Mouse (Mus musculus) embryonic facial prominence, embryonic 10.5 days (tissue): ENCODE results near the gene H2-Oa. TPM values are rescaled to one million over a fixed set of nuclear protein-coding genes. Genes with fewer than 3 reads are reported as not detected.

Source experiments
- DNase-seq: peaks from one replicate; pipeline ENCODE4 v3.0.0-alpha.2; 2017; ENCODE audit warnings: low spot score
- H3K27ac ChIP-seq: fragments of 300-500 bp; sonication (generic); replicated peaks from 2 replicates; pipeline ENCODE4 v1.5.1; 2016; ENCODE audit warnings: mild to moderate bottlenecking
- H3K27me3 ChIP-seq: fragments of 300-500 bp; sonication (generic); replicated peaks from 2 replicates; pipeline ENCODE4 v1.6.1; 2016; ENCODE audit warnings: low read depth, mild to moderate bottlenecking; ENCODE audit not compliant: poor library complexity, severe bottlenecking
- H3K36me3 ChIP-seq: fragments of 300-500 bp; sonication (generic); replicated peaks from 2 replicates; pipeline ENCODE4 v1.6.1; 2016; ENCODE audit warnings: mild to moderate bottlenecking, moderate library complexity
- H3K4me1 ChIP-seq: fragments of 300-500 bp; sonication (generic); 2 replicates; pipeline ENCODE4 v1.6.1; 2016
- H3K4me3 ChIP-seq: fragments of 300-500 bp; sonication (generic); 2 replicates; pipeline ENCODE4 v1.5.1; 2016; ENCODE audit warnings: mild to moderate bottlenecking, moderate library complexity
- H3K9me3 ChIP-seq: fragments of 300-500 bp; sonication (generic); 2 replicates; pipeline ENCODE4 v1.6.1; 2016; ENCODE audit warnings: mild to moderate bottlenecking
- WGBS: fragments of 180-500 bp; shearing (Covaris S2); methylation state at CpG from one replicate; pipeline ENCODE4 v1.1.7; 2016; 5-methylcytosine and 5-hydroxymethylcytosine counted together
- polyA plus RNA-seq: library from polyadenylated mRNA; unstranded; fragments of >200 nt; fragmentation: Nextera tagmentation; extraction: Ambion mirVana; gene quantifications from 2 replicates; pipeline ENCODE4 v1.2.1, GENCODE M21; 2016

The H2-Oa gene
- 0.31 and 0.69 TPM in 2 replicates for polyA plus RNA-seq

GRCm38 (mm10) chr17:34092197-34092875, at the start of gene H2-Oa:
Gene H2-Oa, plus strand, starts transcription at chr17:34092340.
- Histone ChIP-seq H3K9me3 (peaks cover 6% of the 10 kb centered on the region; the same call in 1 of the 2 replicates), H3K36me3 (no peaks in the 10 kb centered on the region), H3K27me3 (no peaks in the 10 kb centered on the region; the same call in 1 of the 2 replicates), H3K4me1 (peaks cover 18% of the 10 kb centered on the region), H3K27ac (no peak within 1 kb of the TSS; the same call in 1 of the 2 replicates), H3K4me3 (no peak within 1 kb of the TSS)
- WGBS: 35% methylated on average over 11 of the region's 11 CpGs
- no peak for DNase-seq

GRCm38 (mm10) chr17:34045941-34046340, 46.2 kb upstream of the H2-Oa start:
- Histone ChIP-seq H3K27me3 (peaks cover 18% of the 10 kb centered on the region), H3K4me1 (peaks cover 10% of the 10 kb centered on the region), H3K4me3 (no peak overlapping the region), H3K9me3 (peaks cover 11% of the 10 kb centered on the region), H3K36me3 (peaks cover 4% of the 10 kb centered on the region; the same call in 1 of the 2 replicates), H3K27ac (no peak overlapping the region)
- DNase-seq: no peak
- WGBS: 82% methylated on average over 14 of the region's 14 CpGs

- H3K36me3 ChIP-seq: peaks cover 4% of the 10 kb centered on the region; the same call in 1 of the 2 replicates
- H3K27me3 ChIP-seq: peaks cover 3% of the 10 kb centered on the region; the same call in 1 of the 2 replicates
- no peak overlapping the region for H3K4me3 ChIP-seq
- H3K4me1 ChIP-seq: peaks cover 2% of the 10 kb centered on the region; the same call in 1 of the 2 replicates
- 94% methylated on average over 5 of the region's 5 CpGs for WGBS
- no peak overlapping the region for H3K27ac ChIP-seq
- DNase-seq: no peak
- peaks cover 11% of the 10 kb centered on the region for H3K9me3 ChIP-seq
These were observed 44.6 kb upstream of the H2-Oa start for GRCm38 (mm10) chr17:34047404-34048050.

GRCm38 (mm10) chr17:34057224-34057623, 34.9 kb upstream of the H2-Oa start:
- WGBS: 80% methylated on average over 7 of the region's 7 CpGs
- Histone ChIP-seq H3K27ac (no peak overlapping the region), H3K27me3 (no peaks in the 10 kb centered on the region), H3K36me3 (no peaks in the 10 kb centered on the region; the same call in 1 of the 2 replicates), H3K9me3 (no peaks in the 10 kb centered on the region), H3K4me3 (no peak overlapping the region), H3K4me1 (peaks cover 19% of the 10 kb centered on the region; the same call in 1 of the 2 replicates)
- DNase-seq: no peak

- no peak for DNase-seq
- no peaks in the 10 kb centered on the region for H3K36me3 ChIP-seq
- no peak overlapping the region for H3K4me3 ChIP-seq
- 64% methylated on average over 3 of the region's 3 CpGs for WGBS
- no peaks in the 10 kb centered on the region for H3K27me3 ChIP-seq
- no peaks in the 10 kb centered on the region for H3K9me3 ChIP-seq
- H3K4me1 ChIP-seq: no peaks in the 10 kb centered on the region
- no peak overlapping the region for H3K27ac ChIP-seq
These were observed 23.3 kb upstream of the H2-Oa start for GRCm38 (mm10) chr17:34068864-34069263.

- Histone ChIP-seq H3K4me3 (no peak overlapping the region), H3K4me1 (0 out of 2 replicates have a peak, but pooled peaks cover 2% of the 10 kb centered on the region), H3K27me3 (peaks cover 17% of the 10 kb centered on the region), H3K9me3 (no peaks in the 10 kb centered on the region), H3K27ac (no peak overlapping the region), H3K36me3 (no peaks in the 10 kb centered on the region)
- 73% methylated on average over 5 of the region's 5 CpGs for WGBS
- DNase-seq: no peak
These were observed 20.0 kb upstream of the H2-Oa start for GRCm38 (mm10) chr17:34072091-34072490.

- H3K27me3 ChIP-seq: peaks cover 22% of the 10 kb centered on the region
- no peak overlapping the region for H3K27ac ChIP-seq
- 0 out of 2 replicates have a peak, but pooled peaks cover 2% of the 10 kb centered on the region for H3K4me1 ChIP-seq
- H3K9me3 ChIP-seq: no peaks in the 10 kb centered on the region
- no peaks in the 10 kb centered on the region for H3K36me3 ChIP-seq
- H3K4me3 ChIP-seq: no peak overlapping the region
- DNase-seq: peak; percentile 62
- WGBS: 40% methylated on average over 7 of the region's 7 CpGs
These were observed 16.9 kb upstream of the H2-Oa start for GRCm38 (mm10) chr17:34075271-34075670.

GRCm38 (mm10) chr17:34077549-34077948, 14.6 kb upstream of the H2-Oa start:
- Histone ChIP-seq H3K36me3 (no peaks in the 10 kb centered on the region), H3K27ac (no peak overlapping the region), H3K4me3 (no peak overlapping the region), H3K27me3 (peaks cover 22% of the 10 kb centered on the region), H3K9me3 (no peaks in the 10 kb centered on the region), H3K4me1 (0 out of 2 replicates have a peak, but pooled peaks cover 2% of the 10 kb centered on the region)
- peak; percentile 81 for DNase-seq
- 2% methylated on average over 9 of the region's 9 CpGs for WGBS

GRCm38 (mm10) chr17:34078148-34078547, 14.0 kb upstream of the H2-Oa start:
- no peaks in the 10 kb centered on the region for H3K36me3 ChIP-seq
- WGBS: 70% methylated on average over 4 of the region's 4 CpGs
- no peak overlapping the region for H3K27ac ChIP-seq
- H3K4me3 ChIP-seq: no peak overlapping the region
- H3K9me3 ChIP-seq: no peaks in the 10 kb centered on the region
- H3K27me3 ChIP-seq: peaks cover 22% of the 10 kb centered on the region
- peaks cover 8% of the 10 kb centered on the region for H3K4me1 ChIP-seq
- DNase-seq: no peak

GRCm38 (mm10) chr17:34079002-34079401, 13.1 kb upstream of the H2-Oa start:
- Histone ChIP-seq H3K4me3 (no peak overlapping the region), H3K9me3 (no peaks in the 10 kb centered on the region), H3K27ac (no peak overlapping the region), H3K4me1 (peaks cover 11% of the 10 kb centered on the region), H3K36me3 (no peaks in the 10 kb centered on the region), H3K27me3 (peaks cover 23% of the 10 kb centered on the region)
- WGBS: 89% methylated on average over 11 of the region's 11 CpGs
- DNase-seq: no peak

- Histone ChIP-seq H3K27me3 (peaks cover 28% of the 10 kb centered on the region), H3K9me3 (no peaks in the 10 kb centered on the region), H3K4me1 (peaks cover 11% of the 10 kb centered on the region), H3K27ac (no peak overlapping the region), H3K36me3 (no peaks in the 10 kb centered on the region), H3K4me3 (no peak overlapping the region)
- 21% methylated on average over 5 of the region's 5 CpGs for WGBS
- peak; percentile 33 for DNase-seq
These were observed 12.5 kb upstream of the H2-Oa start for GRCm38 (mm10) chr17:34079621-34080020.

GRCm38 (mm10) chr17:34083104-34083503, 9.0 kb upstream of the H2-Oa start:
- Histone ChIP-seq H3K27ac (no peak overlapping the region), H3K4me1 (peaks cover 9% of the 10 kb centered on the region), H3K27me3 (peaks cover 16% of the 10 kb centered on the region), H3K36me3 (no peaks in the 10 kb centered on the region), H3K4me3 (no peak overlapping the region; the same call in 1 of the 2 replicates), H3K9me3 (no peaks in the 10 kb centered on the region)
- 8% methylated on average over 8 of the region's 8 CpGs for WGBS
- DNase-seq: no peak

- Histone ChIP-seq H3K36me3 (no peaks in the 10 kb centered on the region), H3K4me3 (no peak overlapping the region), H3K27me3 (peaks cover 16% of the 10 kb centered on the region), H3K4me1 (peaks cover 14% of the 10 kb centered on the region), H3K27ac (no peak overlapping the region), H3K9me3 (no peaks in the 10 kb centered on the region)
- DNase-seq: no peak
- WGBS: 51% methylated on average over 2 of the region's 2 CpGs
These were observed 4.8 kb upstream of the H2-Oa start for GRCm38 (mm10) chr17:34087386-34087785.
